ENCODE assay signal across 8 mouse cellular contexts in genomic region chr2:4557466-4557865, GRCm38 (mm10).
A peak's percentile ranks its signal among the peaks of the same experiment; 100 is the strongest.
DNase-seq lines count a peak whose midpoint lies in the region; ATAC-seq and TF ChIP-seq lines count a peak whose summit lies in the region.
"Had no signal": no experiment of that assay in that cellular context is flagged by ENCODE, and none has a peak within 500 bp of the region (broad histone marks: within the 10 kb centered on the region; RNA-seq: fewer than 3 reads in every experiment).

No protein-coding gene starts in this region.

- TF ChIP-seq CTCF in intestine, postnatal 0 days (IDR thresholded peaks at IDR 0.05; ENCODE audit: low read depth), result no peak

- H3K27me3 ChIP-seq in midbrain, embryonic 12.5 days, result no peaks in the 10 kb centered on the region
- H3K27me3 ChIP-seq in midbrain, embryonic 11.5 days (ENCODE audit: control insufficient read depth, insufficient read depth, low read length), result no peaks in the 10 kb centered on the region
- H3K27me3 ChIP-seq in intestine, postnatal 0 days (replicated peaks; ENCODE audit: control insufficient read depth, insufficient read depth, low read length), result no peaks in the 10 kb centered on the region
- H3K27me3 ChIP-seq in stomach, embryonic 14.5 days (ENCODE audit: control insufficient read depth, insufficient read depth, low read length), result no peaks in the 10 kb centered on the region

- no peak for DNase-seq in midbrain, embryonic 11.5 days (ENCODE audit: low spot score, missing footprints)
- DNase-seq in neural tube, embryonic 10.5 days (ENCODE audit: extremely low spot score, low spot score), result no peak
- DNase-seq in frontal cortex, postnatal 36 days (ENCODE audit: low spot score in 2 of 2), result no peak
- DNase-seq: adrenal gland, postnatal 10 days had no signal

- no peak; the same call in 1 of the 2 replicates for ATAC-seq in midbrain, embryonic 12.5 days (ENCODE audit: low FRiP score, low read depth)
- no peak for ATAC-seq in midbrain, embryonic 11.5 days (ENCODE audit: low FRiP score)
- ATAC-seq in erythroid progenitor cell, adult 5-6 weeks (replicated peaks; ENCODE audit: low FRiP score, poor library complexity, severe bottlenecking), result peak; percentile 46
- ATAC-seq in intestine, postnatal 0 days, result no peak
- no peak for ATAC-seq in stomach, embryonic 14.5 days (ENCODE audit: insufficient number of reproducible peaks, insufficient read depth, low FRiP score, low read depth)

- WGBS in midbrain, embryonic 12.5 days, result 42% methylated on average over 4 of the region's 4 CpGs
- WGBS in midbrain, embryonic 11.5 days, result 44% methylated on average over 4 of the region's 4 CpGs
- 28% methylated on average over 4 of the region's 4 CpGs for WGBS in intestine, postnatal 0 days
- 30% methylated on average over 4 of the region's 4 CpGs for WGBS in stomach, embryonic 14.5 days

- H3K9ac ChIP-seq in midbrain, embryonic 12.5 days (replicated peaks), result no peak overlapping the region
- H3K9ac ChIP-seq in midbrain, embryonic 11.5 days (ENCODE audit: low read length), result no peak overlapping the region
- no peak overlapping the region for H3K9ac ChIP-seq in intestine, postnatal 0 days (ENCODE audit: low read depth, low read length)
- H3K9ac ChIP-seq in stomach, embryonic 14.5 days (replicated peaks; ENCODE audit: low read depth, low read length), result no peak overlapping the region

- 0 out of 2 replicates have a peak overlapping the region, but pooled peaks have one; percentile 35 for H3K27ac ChIP-seq in midbrain, embryonic 12.5 days (replicated peaks)
- H3K27ac ChIP-seq in midbrain, embryonic 11.5 days (ENCODE audit: low read depth, low read length), result no peak overlapping the region
- H3K27ac ChIP-seq in intestine, postnatal 0 days (ENCODE audit: low read depth, low read length), result peak overlapping the region; percentile 15; the same call in 1 of the 2 replicates
- peak overlapping the region; percentile 96; the same call in 1 of the 2 replicates for H3K27ac ChIP-seq in stomach, embryonic 14.5 days (ENCODE audit: low read length)

- no peak overlapping the region for H3K4me3 ChIP-seq in midbrain, embryonic 12.5 days
- no peak overlapping the region for H3K4me3 ChIP-seq in midbrain, embryonic 11.5 days (ENCODE audit: low read depth, low read length)
- no peak overlapping the region for H3K4me3 ChIP-seq in intestine, postnatal 0 days (ENCODE audit: low read depth, low read length)
- no peak overlapping the region for H3K4me3 ChIP-seq in stomach, embryonic 14.5 days (ENCODE audit: low read depth, low read length)

- H3K4me2 ChIP-seq in midbrain, embryonic 12.5 days (replicated peaks), result no peak overlapping the region
- no peak overlapping the region for H3K4me2 ChIP-seq in midbrain, embryonic 11.5 days
- H3K4me2 ChIP-seq in intestine, postnatal 0 days (replicated peaks; ENCODE audit: low read depth), result no peak overlapping the region
- no peak overlapping the region for H3K4me2 ChIP-seq in stomach, embryonic 14.5 days (replicated peaks; ENCODE audit: low read depth, low read length)

- peaks cover 75% of the 10 kb centered on the region for H3K4me1 ChIP-seq in midbrain, embryonic 12.5 days
- H3K4me1 ChIP-seq in midbrain, embryonic 11.5 days (ENCODE audit: control insufficient read depth, insufficient read depth, low read length), result peaks cover 52% of the 10 kb centered on the region
- peaks cover 29% of the 10 kb centered on the region for H3K4me1 ChIP-seq in intestine, postnatal 0 days (replicated peaks; ENCODE audit: control insufficient read depth, insufficient read depth, low read length)
- H3K4me1 ChIP-seq in stomach, embryonic 14.5 days (ENCODE audit: control insufficient read depth, insufficient read depth, low read length), result peaks cover 41% of the 10 kb centered on the region

- H3K36me3 ChIP-seq in midbrain, embryonic 12.5 days, result 0 out of 2 replicates have a peak, but pooled peaks cover 4% of the 10 kb centered on the region
- H3K36me3 ChIP-seq in midbrain, embryonic 11.5 days (ENCODE audit: control insufficient read depth, insufficient read depth, low read length), result no peaks in the 10 kb centered on the region
- H3K36me3 ChIP-seq in intestine, postnatal 0 days (ENCODE audit: control insufficient read depth, insufficient read depth), result no peaks in the 10 kb centered on the region
- H3K36me3 ChIP-seq in stomach, embryonic 14.5 days (ENCODE audit: control insufficient read depth, insufficient read depth, low read length), result no peaks in the 10 kb centered on the region

- no peaks in the 10 kb centered on the region for H3K9me3 ChIP-seq in midbrain, embryonic 12.5 days
- H3K9me3 ChIP-seq in midbrain, embryonic 11.5 days (ENCODE audit: control insufficient read depth, low read length), result no peaks in the 10 kb centered on the region
- H3K9me3 ChIP-seq in intestine, postnatal 0 days (ENCODE audit: control insufficient read depth), result no peaks in the 10 kb centered on the region
- H3K9me3 ChIP-seq in stomach, embryonic 14.5 days (ENCODE audit: control insufficient read depth, low read depth, low read length), result no peaks in the 10 kb centered on the region
